Mouse (Mus musculus): Measurements from ENCODE around the gene Fam178b.
"Not testable (repeated sequence)": the region's sequence is repeated elsewhere in the genome, so short reads cannot be mapped to it uniquely, and the experiment has no call there.

Gene Fam178b

DNA sequence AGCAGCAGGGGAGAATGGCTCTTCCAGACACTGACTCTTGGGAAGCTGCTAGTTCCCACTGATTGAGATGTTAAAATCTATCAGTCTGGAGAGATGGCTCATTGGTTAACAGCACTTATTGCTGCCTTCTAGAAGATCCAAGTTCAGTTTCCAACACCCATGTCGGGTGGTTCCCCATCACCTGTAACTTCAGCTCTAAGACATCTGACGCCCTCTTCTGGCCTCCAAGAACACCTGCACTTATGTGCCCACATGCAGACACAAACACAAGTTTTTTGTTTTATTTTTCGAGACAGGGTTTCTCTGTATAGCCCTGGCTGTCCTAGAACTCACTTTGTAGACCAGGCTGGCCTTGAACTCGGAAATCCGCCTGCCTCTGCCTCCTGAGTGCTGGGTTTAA, 67.0 kb downstream of the Fam178b start:
- DNase-seq = not testable (repeated sequence)

DNA sequence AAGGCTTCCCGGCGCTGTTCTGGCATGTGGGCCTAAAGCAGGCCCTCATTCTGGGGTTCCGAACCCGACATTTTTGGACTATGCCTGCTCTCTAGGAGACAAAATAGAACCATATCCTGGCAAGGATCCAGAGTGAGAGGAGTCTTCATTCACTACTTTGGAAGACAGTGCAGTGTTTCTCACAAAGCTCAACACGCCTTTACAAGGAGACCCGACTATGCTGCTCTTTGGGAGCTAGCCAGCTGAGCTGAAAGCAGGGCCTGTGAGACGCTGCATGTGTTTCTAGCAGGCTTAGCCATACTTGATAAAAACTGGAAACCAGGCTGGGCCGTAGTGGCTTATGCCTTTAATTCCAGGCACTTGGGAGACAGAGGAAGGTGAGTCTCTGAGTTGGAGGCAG, 67.8 kb downstream of the Fam178b start:
- no peak for DNase-seq

DNA sequence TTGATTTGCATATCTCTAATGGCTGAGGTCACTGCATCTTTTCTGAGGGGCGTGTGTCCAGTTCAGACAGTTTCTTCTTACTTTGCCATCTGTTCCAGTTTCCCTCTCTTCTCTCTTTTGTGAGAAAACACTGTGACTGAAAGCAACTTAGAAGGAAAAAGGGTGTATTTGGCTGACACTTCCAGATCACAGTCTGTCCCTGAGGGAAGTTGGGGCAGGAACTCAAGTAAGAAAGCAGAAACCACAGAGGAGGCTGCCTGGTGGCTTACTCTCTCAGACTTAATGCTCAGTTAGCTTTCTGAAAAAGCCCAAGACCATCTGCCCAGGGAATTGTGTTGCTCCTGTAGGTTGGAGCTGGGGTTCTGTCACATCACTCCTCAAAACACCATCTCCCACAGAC, 68.4 kb downstream of the Fam178b start:
- no peak for DNase-seq

DNA sequence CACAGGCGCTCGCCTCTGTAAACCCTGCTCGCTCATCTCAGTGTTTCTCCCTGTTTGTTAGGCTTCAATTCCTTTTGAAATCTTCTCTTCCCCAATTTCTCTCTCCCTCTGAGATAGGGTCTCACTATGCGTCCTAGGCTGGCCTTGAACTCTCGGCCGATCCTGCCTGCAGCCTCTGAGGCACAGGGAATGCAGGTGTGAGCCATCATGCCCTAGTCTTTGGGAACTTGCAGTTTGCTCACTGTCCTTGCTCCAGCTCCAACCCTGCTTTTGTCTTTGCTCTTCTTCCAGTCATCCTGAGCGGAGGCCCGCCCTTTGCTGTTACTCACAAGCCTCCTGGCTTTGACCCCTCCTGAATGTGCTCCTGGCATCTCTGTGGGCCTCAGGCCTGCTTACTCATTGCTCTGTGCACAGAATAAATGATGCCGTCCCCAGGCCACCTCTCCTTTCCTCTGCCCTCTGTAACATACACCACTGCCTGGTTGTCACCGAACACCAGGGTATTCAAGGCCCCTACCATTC, 69.5 kb downstream of the Fam178b start:
- DNase-seq = no peak

DNA sequence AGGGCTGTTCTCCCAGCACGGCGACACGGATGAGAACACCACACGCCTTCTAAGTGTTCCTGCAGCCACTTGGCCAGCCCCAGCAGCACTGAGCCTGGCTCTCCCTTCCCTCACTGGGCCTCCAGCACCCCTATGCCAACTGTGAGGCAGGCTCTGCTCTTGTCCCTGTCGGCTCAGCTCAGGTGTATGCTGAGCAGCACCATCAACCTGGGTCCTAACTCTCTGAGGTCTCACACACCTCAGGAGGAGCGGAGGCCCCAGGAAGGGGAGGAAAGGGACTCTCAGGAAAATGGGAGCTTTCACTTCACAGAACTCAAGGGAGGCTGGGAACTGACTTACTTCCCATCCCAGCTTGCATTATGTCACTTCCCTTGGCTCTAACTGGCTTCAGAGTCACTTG, 70.6 kb downstream of the Fam178b start:
- DNase-seq = no peak

DNA sequence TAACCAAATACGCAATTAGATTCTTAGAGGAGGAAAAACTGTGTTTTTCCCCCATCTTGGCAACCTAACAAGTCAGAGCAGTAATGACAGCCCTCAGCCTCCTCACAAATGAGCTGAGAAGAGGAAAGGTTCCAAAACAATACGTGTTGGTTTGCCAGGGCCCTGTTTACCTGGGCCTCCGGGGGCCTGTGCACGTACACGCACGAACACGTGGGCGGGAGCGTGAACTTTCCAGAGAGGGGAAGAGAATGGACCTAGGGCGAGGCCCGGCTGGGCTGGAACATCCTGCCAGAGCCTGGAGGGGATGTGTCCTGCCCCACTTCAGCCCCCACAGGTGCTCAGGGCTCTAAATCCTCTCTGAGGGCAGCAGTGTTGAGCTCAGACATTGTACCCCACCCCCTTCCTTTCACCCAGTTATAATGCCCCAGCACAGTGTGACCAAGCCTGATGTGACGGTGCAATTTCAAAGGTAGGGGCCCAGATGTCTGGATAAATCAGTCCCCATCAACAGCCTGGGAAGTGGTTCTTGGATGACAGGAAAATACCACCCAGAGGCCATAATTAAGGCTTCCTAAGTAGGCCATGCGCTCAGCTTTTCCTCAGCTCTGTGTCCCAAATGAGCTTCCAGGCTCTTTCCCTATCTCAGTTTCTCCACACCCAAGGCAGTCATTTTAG, 71.4 kb downstream of the Fam178b start:
- DNase-seq = no peak

DNA sequence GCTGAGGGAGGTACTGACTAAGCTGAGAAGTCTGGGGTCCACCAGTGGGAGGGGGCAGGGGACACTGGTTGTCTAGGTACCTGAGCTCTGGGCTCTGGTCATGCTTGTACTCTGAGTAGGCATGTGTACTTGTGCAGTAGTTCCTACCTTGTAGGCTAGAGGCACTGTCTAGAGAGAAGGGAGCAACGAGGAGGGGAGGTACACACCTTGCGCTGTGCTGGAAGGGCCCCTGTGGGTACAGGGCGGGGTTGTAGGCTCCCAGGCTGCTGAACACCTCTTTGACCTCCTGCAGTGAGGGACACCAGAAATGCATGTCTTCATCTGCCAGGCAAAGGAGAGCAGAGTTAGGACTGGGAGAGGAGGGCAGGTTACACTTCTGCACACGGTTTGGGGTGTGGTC, 74.8 kb downstream of the Fam178b start:
- DNase-seq = no peak

DNA sequence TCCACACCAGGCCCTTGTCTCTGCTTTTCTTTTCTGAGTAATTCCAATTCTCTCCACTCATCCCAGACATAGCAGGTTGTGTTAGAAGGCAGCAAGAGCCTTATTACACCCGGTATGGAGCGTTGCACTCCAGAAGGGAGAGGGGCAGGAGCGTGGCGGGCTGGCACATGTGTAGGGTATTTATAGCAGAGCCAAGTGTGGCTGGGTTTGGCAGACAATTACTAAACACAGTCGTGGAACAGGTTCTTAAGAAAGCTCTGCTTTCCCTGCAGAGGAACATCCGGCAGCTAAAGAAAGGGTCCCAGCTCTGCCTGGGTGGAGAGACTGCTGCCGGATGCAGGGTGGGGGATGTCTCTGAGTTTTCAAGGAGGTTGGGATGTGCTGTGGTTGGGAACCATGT, 76.0 kb downstream of the Fam178b start:
- DNase-seq = no peak

DNA sequence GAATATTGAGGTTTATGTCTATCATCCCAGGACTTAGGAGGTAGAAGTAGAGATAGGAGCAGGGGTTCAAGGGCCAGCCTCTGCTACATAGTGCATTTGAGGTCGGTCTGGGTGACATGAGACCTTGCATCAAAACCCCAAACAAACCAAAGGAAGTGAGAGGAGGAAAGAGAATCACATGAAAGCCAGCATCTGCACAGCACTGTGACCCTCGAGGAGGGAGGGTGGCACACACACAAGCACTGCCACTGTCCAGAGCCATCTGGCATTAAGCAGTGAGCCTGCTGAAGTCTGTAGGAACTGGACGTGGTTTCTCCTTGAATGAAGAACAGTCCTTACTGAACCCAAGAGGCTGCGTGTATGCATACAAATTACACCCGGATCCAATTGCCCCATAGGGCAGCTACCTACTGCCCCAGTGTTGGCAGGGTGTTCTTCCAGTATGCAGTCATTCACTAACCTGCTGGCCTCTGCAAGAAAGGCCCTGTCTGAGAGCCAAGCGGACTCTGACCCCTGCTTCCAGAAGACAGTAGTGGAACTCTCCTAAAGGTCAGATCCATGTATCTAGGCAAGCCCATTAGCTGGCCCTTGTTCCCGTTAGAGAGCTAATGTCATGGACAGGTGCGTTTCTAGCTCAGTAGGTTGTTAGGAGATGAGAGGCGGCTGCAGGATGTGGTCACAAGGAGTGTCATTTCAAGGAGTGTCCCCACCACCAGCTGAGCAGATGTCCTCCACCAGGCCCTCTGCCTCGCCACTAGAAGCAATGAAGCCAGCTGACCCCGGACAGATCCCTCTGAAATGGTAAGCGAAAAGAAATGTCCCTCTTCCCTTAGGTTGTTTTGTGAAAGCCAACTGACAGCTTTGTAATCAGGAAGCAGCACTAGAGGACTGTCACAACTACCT, 78.5 kb downstream of the Fam178b start:
- DNase-seq = peak; percentile 22

DNA sequence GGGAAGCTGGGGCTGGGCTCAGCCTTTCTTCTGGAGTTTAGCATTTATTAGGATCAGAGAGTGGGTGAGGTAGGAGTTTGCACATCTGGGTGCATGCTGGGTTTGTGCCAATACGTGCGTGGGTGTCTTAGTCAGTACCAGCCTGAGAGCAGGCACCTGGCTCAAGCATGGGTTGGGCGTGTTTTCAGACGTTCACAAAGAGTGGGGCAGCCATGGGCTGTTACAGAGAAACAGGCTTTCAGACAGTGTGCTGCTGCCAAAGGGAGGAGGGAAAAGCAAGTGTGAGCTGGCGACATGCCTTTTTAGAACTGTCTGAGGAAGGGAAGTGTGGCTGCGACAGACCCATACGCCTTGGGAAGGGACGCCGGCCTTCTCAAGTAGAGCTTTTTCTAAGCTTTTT, 79.6 kb downstream of the Fam178b start:
- peak; percentile 50 for DNase-seq

DNA sequence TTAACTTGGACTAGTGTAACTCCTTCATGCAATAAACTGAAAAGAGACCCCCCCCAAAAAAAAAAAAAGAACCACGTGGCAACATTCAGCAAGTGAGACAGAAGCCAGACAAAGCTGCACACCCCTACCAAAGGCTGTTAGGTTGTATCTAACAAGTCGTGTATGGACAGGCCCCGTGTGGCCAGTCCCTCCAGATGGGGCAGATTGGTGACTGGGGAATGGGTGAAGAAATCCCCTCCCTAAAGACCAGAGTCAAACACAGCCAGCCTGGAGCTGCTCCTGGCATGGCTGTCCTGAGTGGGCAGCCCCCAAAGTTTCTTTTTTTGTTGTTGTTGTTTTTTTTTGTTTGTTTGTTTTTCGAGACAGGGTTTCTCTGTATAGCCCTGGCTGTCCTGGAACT, 80.7 kb downstream of the Fam178b start:
- DNase-seq = no peak

DNA sequence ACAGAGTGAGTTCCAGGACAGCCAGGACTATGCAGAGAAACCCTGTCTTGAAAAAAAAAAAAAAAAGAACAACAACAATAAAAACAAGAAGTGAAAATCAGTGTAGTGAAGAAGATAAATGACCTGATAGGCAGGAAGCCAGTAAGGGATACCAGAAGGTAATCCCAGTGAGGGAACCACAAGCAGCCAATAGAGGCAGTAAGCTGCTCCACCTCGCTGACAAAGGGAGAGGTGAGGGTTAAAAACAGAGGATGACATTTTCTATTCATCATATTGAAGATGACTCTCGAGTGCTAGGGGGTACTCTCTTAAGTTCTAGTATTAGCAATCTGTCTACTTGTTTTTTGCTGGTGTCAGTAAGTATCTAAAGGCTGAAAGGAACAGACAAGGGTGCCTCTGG, 84.6 kb downstream of the Fam178b start:
- no peak for DNase-seq

DNA sequence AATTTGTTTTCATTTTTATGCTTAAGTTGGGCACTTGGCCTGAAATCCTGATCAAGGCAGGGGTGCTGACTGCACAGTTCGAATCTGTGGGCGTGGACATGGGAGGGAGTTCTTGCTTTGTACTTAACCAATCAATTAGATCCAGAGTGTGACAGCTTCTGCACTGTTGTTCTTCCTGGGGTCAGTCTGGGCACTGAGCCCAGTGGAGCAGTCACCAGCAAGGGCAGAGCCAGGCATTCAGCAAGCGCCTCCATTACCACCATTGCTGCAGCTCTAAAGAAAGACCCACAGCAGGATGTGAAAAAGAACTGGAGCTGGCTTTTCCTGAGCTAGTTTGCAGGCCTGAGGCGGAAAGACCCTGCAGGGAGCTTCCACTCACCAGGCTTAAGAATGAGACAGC, 86.9 kb downstream of the Fam178b start:
- DNase-seq = no peak

DNA sequence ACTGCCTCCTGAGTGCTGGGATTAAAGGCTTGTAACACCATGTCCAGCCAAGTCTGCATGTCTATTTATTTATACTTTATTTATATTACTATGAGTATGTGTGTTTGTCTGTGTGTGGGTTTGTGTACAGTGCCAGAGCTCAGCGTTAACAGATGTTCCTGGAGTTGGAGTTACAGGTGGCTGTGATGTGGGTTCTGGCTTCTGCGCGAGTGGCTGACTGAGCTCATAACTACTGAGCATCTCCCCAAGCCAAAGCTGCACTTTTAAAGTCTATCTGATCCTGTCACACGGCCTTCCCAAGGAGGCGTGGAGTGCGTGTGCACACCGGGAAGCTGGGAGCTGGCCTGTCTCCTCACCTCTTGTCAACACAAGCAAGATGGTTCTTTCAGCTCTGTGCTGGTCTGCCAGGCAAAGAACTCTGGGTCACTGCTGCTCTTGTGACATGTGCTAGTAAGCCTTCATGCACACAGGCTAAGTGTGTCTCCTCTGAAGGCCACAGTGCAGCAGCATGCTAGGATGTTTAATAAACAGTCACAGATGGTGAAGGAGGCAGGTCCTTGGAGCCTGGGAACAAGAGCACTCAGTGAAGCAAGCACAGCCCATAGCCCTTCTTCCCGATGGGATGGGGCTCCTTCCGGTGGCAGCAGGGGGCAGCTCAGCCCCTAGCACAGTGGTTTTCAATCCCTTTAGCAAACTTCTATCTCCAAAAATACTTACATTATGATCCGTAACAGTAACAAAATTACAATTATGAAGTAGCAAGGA, 87.6 kb downstream of the Fam178b start:
- DNase-seq = peak; percentile 64

DNA sequence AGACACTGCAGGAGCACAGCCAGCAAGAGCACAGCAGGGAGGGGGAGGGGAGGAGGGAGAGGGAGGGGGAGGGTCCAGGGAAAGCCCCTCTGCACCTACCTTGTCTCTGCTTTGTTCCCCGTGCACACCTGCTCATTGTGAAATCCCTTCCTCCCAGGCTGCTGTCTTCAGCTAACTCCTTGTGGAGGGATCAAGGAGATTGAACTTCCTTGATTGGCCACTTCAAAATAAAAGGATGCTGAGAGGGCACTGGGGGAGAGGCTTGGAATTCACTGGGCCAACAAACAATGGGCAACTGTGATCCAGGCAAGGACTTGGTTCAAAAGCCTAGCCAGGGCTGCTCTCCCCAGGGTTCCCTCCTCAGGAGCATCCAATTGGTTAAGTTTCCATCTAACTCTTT, 89.9 kb downstream of the Fam178b start:
- DNase-seq = no peak

DNA sequence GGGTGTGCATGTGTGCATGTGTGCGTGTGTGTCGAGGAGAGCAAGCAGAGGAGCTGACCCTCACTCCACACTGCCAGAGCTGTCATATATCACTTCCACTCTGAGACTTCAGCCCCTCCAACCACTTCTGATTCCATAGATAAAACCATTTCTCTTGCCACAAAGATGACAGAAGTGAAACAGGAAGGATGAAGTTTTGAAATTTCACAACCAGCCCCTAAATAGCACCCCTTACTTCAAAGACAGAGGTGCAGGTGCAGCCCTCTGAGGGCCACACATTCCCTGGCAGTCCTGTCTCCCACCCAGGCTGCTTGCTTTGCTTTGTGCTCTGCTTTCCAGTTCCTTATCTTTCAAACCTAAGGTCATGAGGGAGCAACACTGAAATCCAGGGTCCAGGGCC, 91.6 kb downstream of the Fam178b start:
- peak; percentile 59 for DNase-seq

DNA sequence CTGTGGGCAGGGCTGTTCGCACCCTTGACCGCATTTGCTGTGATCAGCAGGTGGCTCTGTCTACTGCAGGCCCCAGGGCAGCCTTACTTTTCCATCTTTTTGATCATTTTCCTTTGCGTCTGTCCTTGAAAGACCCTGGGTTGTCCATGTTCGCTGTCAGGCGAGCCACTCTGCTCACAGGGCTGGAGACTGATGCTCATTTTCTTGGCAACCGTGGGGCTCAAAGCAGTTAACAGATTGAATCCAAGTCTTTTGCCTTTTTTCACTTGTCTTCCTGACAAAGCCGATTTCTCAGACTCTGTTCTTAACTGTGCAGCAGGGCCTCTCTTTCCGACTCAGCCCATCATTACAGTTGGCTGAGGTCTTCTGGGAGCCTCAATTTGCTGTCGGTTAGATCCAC, 92.3 kb downstream of the Fam178b start:
- DNase-seq = no peak

DNA sequence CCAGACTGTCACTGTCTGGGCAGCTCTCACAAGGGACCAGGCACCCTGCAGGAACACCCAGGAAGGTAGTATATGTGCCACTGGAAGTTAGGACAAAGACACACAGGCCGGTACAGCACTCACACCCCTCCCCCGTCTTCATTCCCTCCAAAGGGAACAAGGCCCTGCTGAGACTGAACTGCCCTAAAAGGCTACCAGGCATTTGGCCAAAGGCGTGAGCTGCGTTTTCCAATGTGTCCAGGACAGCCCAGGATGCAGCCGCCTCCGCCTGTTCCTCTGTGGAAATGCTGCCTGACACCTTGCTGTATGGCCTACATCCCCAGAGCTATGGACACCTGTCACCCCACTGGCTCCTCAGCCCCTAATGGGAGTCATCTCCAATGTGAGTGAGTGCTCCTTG, 93.5 kb downstream of the Fam178b start:
- DNase-seq = no peak

DNA sequence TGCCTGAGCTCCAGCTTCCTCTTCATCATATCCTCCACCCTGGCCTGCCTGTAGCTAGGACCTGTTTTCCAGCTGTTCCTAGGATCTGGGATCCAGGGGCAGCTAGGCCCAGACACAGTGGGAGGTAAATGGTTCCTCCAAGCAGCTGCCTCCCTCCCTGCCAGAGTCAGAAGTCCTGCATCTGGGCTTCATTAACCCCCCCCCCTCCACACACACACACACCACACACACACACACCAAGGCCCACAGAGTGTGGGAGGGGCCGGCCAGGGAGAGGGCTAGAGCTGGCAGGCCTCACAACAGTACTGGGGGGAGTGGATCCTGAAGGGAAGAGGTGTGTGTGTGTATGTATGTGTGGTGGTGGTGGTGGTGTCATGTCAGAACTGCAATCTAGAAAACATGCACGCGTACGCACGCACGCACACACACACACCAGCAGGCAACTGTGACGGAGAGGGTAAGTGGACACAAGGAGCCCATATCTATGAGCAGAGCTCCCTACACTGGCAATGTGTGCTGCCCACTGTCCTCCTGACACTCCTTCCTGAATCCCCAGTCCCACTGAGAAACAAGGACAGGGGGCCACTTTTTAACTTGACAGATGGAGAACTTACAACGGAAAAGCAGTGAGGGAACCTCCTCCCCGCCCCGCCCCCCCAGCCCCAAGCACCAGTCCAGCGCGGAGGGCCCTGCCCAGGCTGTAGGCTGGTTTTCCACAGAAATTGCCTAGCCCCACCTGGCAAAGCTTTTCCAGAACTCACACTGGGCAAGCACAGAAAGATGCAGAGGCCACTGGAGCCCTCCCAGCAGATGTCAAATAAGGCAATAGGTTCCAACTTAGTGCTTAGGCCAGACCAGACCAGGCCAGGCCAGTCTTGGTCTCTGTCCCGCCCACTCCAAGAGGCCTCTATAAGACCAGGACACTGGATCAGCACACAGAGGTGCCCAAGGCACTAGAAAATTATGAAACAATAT, 94.2 kb downstream of the Fam178b start:
- DNase-seq = no peak

DNA sequence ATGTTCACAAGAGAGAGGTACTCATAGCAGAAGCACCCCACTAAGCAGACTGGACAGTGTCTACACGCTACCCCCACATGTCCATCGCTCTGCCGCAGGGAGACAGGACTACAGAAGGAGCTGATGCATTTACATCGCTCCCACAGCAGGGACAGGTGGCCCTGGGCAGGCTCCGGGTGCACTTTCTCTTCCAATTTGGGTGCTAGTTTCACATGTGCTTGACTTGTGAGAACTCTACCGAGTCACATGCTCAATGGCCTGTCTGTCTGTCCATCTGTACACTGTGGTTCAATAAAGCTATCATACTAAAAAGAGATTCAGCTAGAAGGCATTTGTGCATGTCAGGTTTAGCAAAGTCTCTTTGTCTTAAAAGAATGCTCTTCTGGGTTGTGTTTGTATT, 95.1 kb downstream of the Fam178b start:
- DNase-seq = no peak

DNA sequence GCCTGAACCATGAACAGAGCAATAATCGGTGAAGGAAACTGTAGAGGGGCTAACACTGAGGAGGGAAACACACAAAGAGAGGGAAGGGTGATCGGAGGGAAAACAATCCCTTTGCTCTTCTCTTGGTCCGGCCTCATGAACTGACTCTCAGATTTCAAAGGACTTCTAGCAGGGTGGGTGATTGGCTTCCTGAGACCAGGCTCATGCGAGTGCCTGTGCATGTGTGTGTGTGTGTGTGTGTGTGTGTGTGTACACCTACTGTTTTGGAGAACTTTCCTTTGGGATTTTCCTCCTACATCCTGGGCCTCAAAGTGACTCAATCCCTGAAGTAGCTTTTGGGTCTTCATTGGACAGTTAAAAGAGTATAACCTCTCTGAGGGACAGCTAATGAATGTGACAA, 96.7 kb downstream of the Fam178b start:
- DNase-seq = no peak

DNA sequence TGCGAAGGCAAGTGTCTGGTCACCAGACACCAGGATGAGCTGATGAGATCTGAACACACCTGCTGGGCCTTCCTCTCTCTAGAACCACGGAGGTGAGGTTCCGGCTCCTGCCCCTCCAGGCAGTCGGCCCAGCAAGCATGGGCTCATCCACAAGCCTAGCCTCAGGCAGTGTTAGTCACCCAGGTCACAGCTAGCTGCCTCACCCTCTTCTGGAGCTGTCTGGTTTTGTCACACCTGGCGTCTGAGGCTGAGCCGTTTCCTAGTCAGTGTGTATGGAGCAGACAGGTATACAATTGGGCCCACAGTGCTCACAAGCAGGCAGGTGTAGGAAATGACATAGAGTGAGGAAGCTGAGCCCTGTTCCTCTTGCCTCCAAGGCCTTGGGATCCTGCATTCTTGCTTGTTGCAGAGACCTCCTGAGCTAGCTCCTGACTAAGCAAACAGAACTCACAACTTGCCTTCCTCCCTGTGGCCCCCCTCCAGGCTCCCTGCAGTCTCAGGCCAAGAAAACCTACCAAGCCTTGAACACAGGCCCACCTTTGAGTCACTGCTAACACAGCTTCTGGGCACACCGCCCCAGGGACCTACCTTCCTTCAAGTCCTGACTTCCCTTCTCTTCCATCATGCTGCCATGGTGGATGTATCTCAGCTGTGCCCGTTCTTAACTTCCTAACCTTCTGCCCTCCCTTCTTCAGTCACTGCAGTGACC, 99.4 kb downstream of the Fam178b start:
- DNase-seq = no peak

Measured in thymus, postnatal 25 days (tissue).